Mouse (Mus musculus): ENCODE results near the gene Mras. TPM values are rescaled to one million over a fixed set of nuclear protein-coding genes. Genes with fewer than 3 reads are reported as not detected.

Mras gene
- polyA plus RNA-seq, 1 experiment from 2014 or later, result 12.5 TPM

- Histone ChIP-seq H3K4me1 (no peaks in the 10 kb centered on the region), H3K9me3 (no peaks in the 10 kb centered on the region), H3K9ac (no peak overlapping the region), H3K36me3 (no peaks in the 10 kb centered on the region), H3K4me3 (no peak overlapping the region), H3K27ac (no peak overlapping the region), H3K27me3 (no peaks in the 10 kb centered on the region), H3K4me2 (no peak overlapping the region)
- 72% methylated on average over 7 of the region's 7 CpGs for WGBS
- ATAC-seq (ENCODE audit: borderline replicate concordance, extremely low read depth, low FRiP score, low TSS enrichment), result no peak
Measured at GRCm38 (mm10) chr9:99368431-99368830, 68.8 kb downstream of the Mras start.

- no peak overlapping the region for H3K4me3 ChIP-seq
- WGBS, result 65% methylated on average over 3 of the region's 3 CpGs
- no peaks in the 10 kb centered on the region for H3K9me3 ChIP-seq
- no peak overlapping the region for H3K27ac ChIP-seq
- no peaks in the 10 kb centered on the region for H3K36me3 ChIP-seq
- no peak for ATAC-seq (ENCODE audit: borderline replicate concordance, extremely low read depth, low FRiP score, low TSS enrichment)
- no peaks in the 10 kb centered on the region for H3K4me1 ChIP-seq
- H3K9ac ChIP-seq, result no peak overlapping the region
- no peak overlapping the region for H3K4me2 ChIP-seq
- no peaks in the 10 kb centered on the region for H3K27me3 ChIP-seq
Measured at GRCm38 (mm10) chr9:99365906-99366305, 71.3 kb downstream of the Mras start.

- H3K9ac ChIP-seq, result no peak overlapping the region
- no peak overlapping the region for H3K4me2 ChIP-seq
- no peak for ATAC-seq (ENCODE audit: borderline replicate concordance, extremely low read depth, low FRiP score, low TSS enrichment)
- no peaks in the 10 kb centered on the region for H3K9me3 ChIP-seq
- H3K36me3 ChIP-seq, result no peaks in the 10 kb centered on the region
- peaks cover 5% of the 10 kb centered on the region for H3K4me1 ChIP-seq
- H3K4me3 ChIP-seq, result no peak overlapping the region
- H3K27ac ChIP-seq, result no peak overlapping the region
- 53% methylated on average over 8 of the region's 8 CpGs for WGBS
- peaks cover 22% of the 10 kb centered on the region for H3K27me3 ChIP-seq
Measured at GRCm38 (mm10) chr9:99363076-99363475, 74.1 kb downstream of the Mras start.

GRCm38 (mm10) chr9:99361946-99362345 lies 75.2 kb downstream of the Mras start:
- no peak for ATAC-seq (ENCODE audit: borderline replicate concordance, extremely low read depth, low FRiP score, low TSS enrichment)
- H3K4me1 ChIP-seq, result peaks cover 12% of the 10 kb centered on the region
- H3K36me3 ChIP-seq, result no peaks in the 10 kb centered on the region
- WGBS, result 78% methylated on average over 9 of the region's 9 CpGs
- H3K27me3 ChIP-seq, result peaks cover 34% of the 10 kb centered on the region
- H3K9ac ChIP-seq, result no peak overlapping the region
- no peaks in the 10 kb centered on the region for H3K9me3 ChIP-seq
- H3K4me2 ChIP-seq, result no peak overlapping the region
- no peak overlapping the region for H3K4me3 ChIP-seq
- H3K27ac ChIP-seq, result no peak overlapping the region

- Histone ChIP-seq H3K27me3 (peaks cover 53% of the 10 kb centered on the region), H3K36me3 (no peaks in the 10 kb centered on the region), H3K4me1 (peaks cover 12% of the 10 kb centered on the region), H3K4me3 (no peak overlapping the region), H3K9me3 (no peaks in the 10 kb centered on the region), H3K4me2 (no peak overlapping the region), H3K27ac (no peak overlapping the region), H3K9ac (no peak overlapping the region)
- ATAC-seq (ENCODE audit: borderline replicate concordance, extremely low read depth, low FRiP score, low TSS enrichment), result no peak
- 85% methylated on average over 15 of the region's 15 CpGs for WGBS
Measured at GRCm38 (mm10) chr9:99359012-99359411, 78.2 kb downstream of the Mras start.

- 0 out of 2 replicates have a peak within 1 kb of the TSS, but pooled peaks have one; percentile 13 for H3K9ac ChIP-seq
- H3K4me3 ChIP-seq, result peak within 1 kb of the TSS; percentile 41
- under 1% methylated on average over 66 of the region's 66 CpGs for WGBS
Measured at GRCm38 (mm10) chr9:99357921-99358692, 79.1 kb downstream of the Mras start, which contains the start of gene Esyt3. Gene Esyt3, minus strand, starts transcription at chr9:99358557.

GRCm38 (mm10) chr9:99357561-99357920 lies 79.6 kb downstream of the Mras start:
- peak overlapping the region; percentile 41 for H3K4me3 ChIP-seq
- peaks cover 12% of the 10 kb centered on the region for H3K4me1 ChIP-seq
- peak; percentile 12; the same call in 1 of the 2 replicates for ATAC-seq (ENCODE audit: borderline replicate concordance, extremely low read depth, low FRiP score, low TSS enrichment)
- WGBS, result 4% methylated on average over 19 of the region's 19 CpGs
- H3K36me3 ChIP-seq, result no peaks in the 10 kb centered on the region
- H3K9ac ChIP-seq, result 0 out of 2 replicates have a peak overlapping the region, but pooled peaks have one; percentile 13
- H3K27me3 ChIP-seq, result peaks cover 53% of the 10 kb centered on the region
- peak overlapping the region; percentile 83 for H3K4me2 ChIP-seq
- H3K27ac ChIP-seq, result no peak overlapping the region
- no peaks in the 10 kb centered on the region for H3K9me3 ChIP-seq

More at GRCm38 (mm10) chr9:99357921-99358692, 79.1 kb downstream of the Mras start, which contains the start of gene Esyt3:
- no peak within 1 kb of the TSS for H3K27ac ChIP-seq
- peak; percentile 69; the same call in 1 of the 2 replicates for ATAC-seq (ENCODE audit: borderline replicate concordance, extremely low read depth, low FRiP score, low TSS enrichment)
- peak within 1 kb of the TSS; percentile 83 for H3K4me2 ChIP-seq
- H3K27me3 ChIP-seq, result peaks cover 53% of the 10 kb centered on the region
- no peaks in the 10 kb centered on the region for H3K9me3 ChIP-seq
- no peaks in the 10 kb centered on the region for H3K36me3 ChIP-seq
- H3K4me1 ChIP-seq, result peaks cover 12% of the 10 kb centered on the region

- H3K27me3 ChIP-seq, result peaks cover 53% of the 10 kb centered on the region
- 32% methylated on average over 5 of the region's 5 CpGs for WGBS
- no peaks in the 10 kb centered on the region for H3K36me3 ChIP-seq
- H3K4me1 ChIP-seq, result peaks cover 12% of the 10 kb centered on the region
- no peaks in the 10 kb centered on the region for H3K9me3 ChIP-seq
- H3K9ac ChIP-seq, result no peak overlapping the region
- 0 out of 2 replicates have a peak, but pooled peaks have one; percentile 28 for ATAC-seq (ENCODE audit: borderline replicate concordance, extremely low read depth, low FRiP score, low TSS enrichment)
- no peak overlapping the region for H3K4me3 ChIP-seq
- H3K27ac ChIP-seq, result no peak overlapping the region
- H3K4me2 ChIP-seq, result no peak overlapping the region
Measured at GRCm38 (mm10) chr9:99355971-99356370, 81.2 kb downstream of the Mras start.

GRCm38 (mm10) chr9:99354796-99355195 lies 82.4 kb downstream of the Mras start:
- no peaks in the 10 kb centered on the region for H3K36me3 ChIP-seq
- H3K9me3 ChIP-seq, result no peaks in the 10 kb centered on the region
- ATAC-seq (ENCODE audit: borderline replicate concordance, extremely low read depth, low FRiP score, low TSS enrichment), result no peak
- no peak overlapping the region for H3K4me3 ChIP-seq
- peaks cover 12% of the 10 kb centered on the region for H3K4me1 ChIP-seq
- no peak overlapping the region for H3K9ac ChIP-seq
- 44% methylated on average over 5 of the region's 5 CpGs for WGBS
- H3K4me2 ChIP-seq, result no peak overlapping the region
- H3K27ac ChIP-seq, result no peak overlapping the region
- peaks cover 48% of the 10 kb centered on the region for H3K27me3 ChIP-seq

GRCm38 (mm10) chr9:99353390-99353789 lies 83.8 kb downstream of the Mras start:
- H3K4me2 ChIP-seq, result no peak overlapping the region
- H3K9me3 ChIP-seq, result no peaks in the 10 kb centered on the region
- H3K4me1 ChIP-seq, result peaks cover 10% of the 10 kb centered on the region
- ATAC-seq (ENCODE audit: borderline replicate concordance, extremely low read depth, low FRiP score, low TSS enrichment), result no peak
- peaks cover 34% of the 10 kb centered on the region for H3K27me3 ChIP-seq
- no peak overlapping the region for H3K27ac ChIP-seq
- no peaks in the 10 kb centered on the region for H3K36me3 ChIP-seq
- 58% methylated on average over 6 of the region's 6 CpGs for WGBS
- H3K4me3 ChIP-seq, result no peak overlapping the region
- H3K9ac ChIP-seq, result no peak overlapping the region

GRCm38 (mm10) chr9:99352964-99353363 lies 84.2 kb downstream of the Mras start:
- Histone ChIP-seq H3K27ac (no peak overlapping the region), H3K9ac (no peak overlapping the region), H3K4me1 (peaks cover 6% of the 10 kb centered on the region), H3K4me2 (no peak overlapping the region), H3K27me3 (peaks cover 29% of the 10 kb centered on the region), H3K4me3 (no peak overlapping the region), H3K36me3 (no peaks in the 10 kb centered on the region), H3K9me3 (no peaks in the 10 kb centered on the region)
- WGBS, result 62% methylated on average over 4 of the region's 4 CpGs
- ATAC-seq (ENCODE audit: borderline replicate concordance, extremely low read depth, low FRiP score, low TSS enrichment), result no peak

- no peak overlapping the region for H3K4me3 ChIP-seq
- no peaks in the 10 kb centered on the region for H3K36me3 ChIP-seq
- ATAC-seq (ENCODE audit: borderline replicate concordance, extremely low read depth, low FRiP score, low TSS enrichment), result no peak
- no peaks in the 10 kb centered on the region for H3K9me3 ChIP-seq
- no peak overlapping the region for H3K27ac ChIP-seq
- 27% methylated on average over 4 of the region's 4 CpGs for WGBS
- no peak overlapping the region for H3K9ac ChIP-seq
- H3K27me3 ChIP-seq, result no peaks in the 10 kb centered on the region
- H3K4me2 ChIP-seq, result no peak overlapping the region
- peaks cover 3% of the 10 kb centered on the region; the same call in 1 of the 2 replicates for H3K4me1 ChIP-seq
Measured at GRCm38 (mm10) chr9:99345351-99345792, 91.8 kb downstream of the Mras start.

Data from lung, embryonic 15.5 days (tissue).